37 mouse cellular contexts compared by ENCODE assay signal in the genomic region with DNA sequence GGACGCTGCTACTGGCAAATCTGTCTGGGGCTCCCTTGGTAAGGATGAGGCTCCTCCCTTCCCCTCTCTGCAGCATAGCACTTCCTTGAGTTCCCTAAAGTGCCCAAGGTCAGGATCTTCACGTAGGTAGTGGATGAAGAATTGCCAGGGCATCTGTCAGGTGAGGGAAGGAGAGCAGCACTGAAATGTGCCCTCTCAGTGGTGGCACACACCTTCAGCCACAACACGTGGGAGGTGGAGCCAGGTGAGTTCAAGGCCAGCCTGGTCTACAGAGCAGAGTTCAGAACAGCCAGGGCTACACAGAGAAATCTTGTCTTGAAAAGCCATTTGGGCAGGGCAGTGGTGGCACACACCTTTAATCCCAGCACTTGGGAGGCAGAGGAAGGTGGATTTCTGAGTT. TPM values are rescaled to one million over a fixed set of nuclear protein-coding genes. Genes with fewer than 3 reads are reported as not detected.
"Had no signal": no experiment of that assay in that cellular context is flagged by ENCODE, and none has a peak within 500 bp of the region (broad histone marks: within the 10 kb centered on the region; RNA-seq: fewer than 3 reads in every experiment).

No protein-coding gene starts in this region.

- DNase-seq: heart, postnatal 10 days; heart, postnatal 14 days; heart, postnatal 36 days; heart, postnatal 4 days; kidney, adult 11 months; kidney, adult 18-20 months; kidney, adult 2 months; kidney, adult 8-10 months; kidney, adult 9 months; kidney, postnatal 10 days; kidney, postnatal 14 days; kidney, postnatal 25 days; kidney, postnatal 36 days; kidney, postnatal 4 days; layer of hippocampus, adult 9-11 months; layer of hippocampus, postnatal 36 days had no signal

- H3K27me3 ChIP-seq: heart, embryonic 12.5 days; heart, embryonic 13.5 days; heart, embryonic 15.5 days; hindbrain, embryonic 12.5 days; hindbrain, embryonic 13.5 days; hindbrain, embryonic 15.5 days; intestine, embryonic 15.5 days; kidney, embryonic 15.5 days had no signal

- H3K27ac ChIP-seq: heart, embryonic 13.5 days; heart, embryonic 15.5 days; hindbrain, embryonic 10.5 days; hindbrain, embryonic 12.5 days; hindbrain, embryonic 13.5 days; hindbrain, embryonic 14.5 days; hindbrain, embryonic 15.5 days; hindbrain, postnatal 0 days; intestine, embryonic 15.5 days; kidney, embryonic 15.5 days; kidney, postnatal 0 days; layer of hippocampus, adult 2 months had no signal

- ATAC-seq: hindbrain, embryonic 16.5 days; hindbrain, postnatal 0 days; inflammation-experienced regulatory T-cells, adult 6 months; intestine, embryonic 15.5 days; intestine, embryonic 16.5 days; intestine, postnatal 0 days had no signal

- H3K9me3 ChIP-seq: heart, embryonic 12.5 days; heart, embryonic 13.5 days; heart, embryonic 15.5 days; hindbrain, embryonic 10.5 days; hindbrain, embryonic 12.5 days; hindbrain, embryonic 13.5 days; hindbrain, embryonic 15.5 days; intestine, embryonic 15.5 days; kidney, embryonic 15.5 days had no signal

- H3K4me3 ChIP-seq: heart, embryonic 12.5 days; heart, embryonic 13.5 days; heart, embryonic 15.5 days; hindbrain, embryonic 10.5 days; hindbrain, embryonic 12.5 days; hindbrain, embryonic 13.5 days; hindbrain, embryonic 15.5 days; intestine, embryonic 15.5 days; kidney, embryonic 15.5 days; layer of hippocampus, adult 2 months had no signal

- H3K4me2 ChIP-seq: heart, embryonic 11.5 days; heart, embryonic 12.5 days; heart, embryonic 13.5 days; heart, embryonic 15.5 days; hindbrain, embryonic 12.5 days; hindbrain, embryonic 13.5 days; hindbrain, embryonic 14.5 days; hindbrain, embryonic 15.5 days; intestine, embryonic 15.5 days; kidney, embryonic 15.5 days had no signal

- H3K9ac ChIP-seq: heart, embryonic 12.5 days; heart, embryonic 13.5 days; heart, embryonic 15.5 days; hindbrain, embryonic 12.5 days; hindbrain, embryonic 13.5 days; hindbrain, embryonic 14.5 days; hindbrain, embryonic 15.5 days; intestine, embryonic 15.5 days; kidney, embryonic 15.5 days had no signal

RNA-seq across cellular contexts. Expression of a gene that starts 7.6 kb away (rescaled TPM):
- total RNA-seq: hematopoietic stem cell, adult 5-6 weeks; layer of hippocampus, adult 18-20 months; layer of hippocampus, adult 2 months; layer of hippocampus, postnatal 10 days had no signal
